Mouse (Mus musculus) ovary, adult 2 months (tissue): ENCODE data around the gene Zfp513. TPM values are rescaled to one million over a fixed set of nuclear protein-coding genes. Genes with fewer than 3 reads are reported as not detected.

Experiments
- polyA plus RNA-seq: library from polyadenylated mRNA; depleted of rRNA; stranded (reverse); fragments of >200 nt; gene quantifications from 2 replicates; pipeline ENCODE4 v1.2.3, GENCODE M21; 2012; rRNA removed

Gene Zfp513
- polyA plus RNA-seq = 86.1 and 89.2 TPM in 2 replicates

DNA sequence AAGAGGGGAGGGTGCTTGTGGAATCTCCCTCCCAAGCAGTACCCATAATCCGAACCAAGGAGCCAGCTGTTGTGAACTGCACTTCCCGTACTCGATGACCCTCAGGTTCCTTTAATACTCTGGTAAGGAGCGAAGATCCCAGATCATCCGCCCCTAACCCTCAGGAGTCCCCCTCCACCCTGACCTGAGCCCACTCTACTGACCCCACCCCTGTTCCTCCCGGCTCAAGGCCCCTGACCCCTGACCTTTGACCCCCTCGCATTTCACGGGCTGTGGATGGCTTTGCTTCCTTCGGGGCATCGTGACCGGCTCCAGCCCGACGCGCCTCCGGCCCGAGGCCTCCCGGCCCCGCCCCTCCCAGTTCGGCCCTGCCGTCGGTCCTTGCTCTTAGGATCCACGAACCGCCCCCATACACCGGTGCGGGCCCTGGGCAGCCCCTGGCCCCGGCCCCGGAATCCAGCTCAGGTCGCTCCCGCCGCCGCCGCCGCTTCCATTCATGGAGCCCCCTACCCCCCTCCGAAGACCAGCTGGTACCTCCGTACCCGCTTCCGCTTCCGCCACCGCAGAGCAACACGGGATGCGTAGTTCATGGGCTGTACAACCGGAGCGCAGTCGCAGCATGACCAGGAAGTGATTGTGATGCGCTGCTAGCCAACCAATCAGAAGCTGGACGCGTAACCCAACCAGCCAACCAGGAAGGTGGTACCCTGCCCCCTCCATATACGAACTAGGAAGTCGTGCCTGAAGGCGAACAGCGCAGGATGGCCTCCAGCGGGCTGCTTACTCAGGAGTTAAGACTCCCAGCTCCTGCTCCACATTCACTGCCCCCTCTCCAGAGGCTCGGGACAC lies at the start of gene Zfp513:
Zfp513 (minus strand) TSS at position 562 of the 849 bp plus-strand sequence.

DNA sequence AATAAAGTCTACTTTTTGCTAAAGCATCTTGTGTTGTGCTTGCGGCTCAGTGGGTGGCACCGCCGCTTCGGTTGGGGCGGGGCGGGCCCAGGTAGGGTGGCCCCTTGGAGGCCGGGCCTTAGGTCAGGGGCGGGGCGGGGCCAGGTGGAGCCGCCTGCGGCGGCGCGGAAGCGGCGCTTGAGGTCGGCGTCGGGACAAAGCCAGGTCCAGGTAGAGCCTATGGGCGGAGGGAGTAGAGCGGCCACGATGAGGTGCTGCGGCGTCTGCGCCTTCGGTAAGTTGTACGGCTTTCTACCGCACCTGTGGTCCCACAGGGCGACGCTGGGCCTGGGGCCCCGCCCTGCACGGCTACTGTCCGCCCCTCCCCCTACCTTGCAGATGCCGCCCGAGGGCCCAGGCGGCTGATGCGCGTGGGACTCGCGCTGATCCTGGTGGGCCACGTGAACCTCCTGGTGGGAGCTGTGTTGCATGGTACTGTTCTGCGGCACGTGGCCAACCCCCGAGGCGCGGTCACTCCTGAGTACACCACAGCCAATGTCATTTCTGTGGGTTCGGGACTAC lies 49.5 kb upstream of the Zfp513 start, which contains the start of gene Krtcap3:
Krtcap3 (plus strand) TSS at position 151 of the 561 bp plus-strand sequence.

GRCm38 (mm10) chr5:31240637-31241521 lies 38.8 kb upstream of the Zfp513 start, which contains the start of the genes Nrbp1 and Gm9970:
Gene Nrbp1 (plus strand): TSS chr5:31240864.
Gene Gm9970 (minus strand): TSS chr5:31241232.

DNA sequence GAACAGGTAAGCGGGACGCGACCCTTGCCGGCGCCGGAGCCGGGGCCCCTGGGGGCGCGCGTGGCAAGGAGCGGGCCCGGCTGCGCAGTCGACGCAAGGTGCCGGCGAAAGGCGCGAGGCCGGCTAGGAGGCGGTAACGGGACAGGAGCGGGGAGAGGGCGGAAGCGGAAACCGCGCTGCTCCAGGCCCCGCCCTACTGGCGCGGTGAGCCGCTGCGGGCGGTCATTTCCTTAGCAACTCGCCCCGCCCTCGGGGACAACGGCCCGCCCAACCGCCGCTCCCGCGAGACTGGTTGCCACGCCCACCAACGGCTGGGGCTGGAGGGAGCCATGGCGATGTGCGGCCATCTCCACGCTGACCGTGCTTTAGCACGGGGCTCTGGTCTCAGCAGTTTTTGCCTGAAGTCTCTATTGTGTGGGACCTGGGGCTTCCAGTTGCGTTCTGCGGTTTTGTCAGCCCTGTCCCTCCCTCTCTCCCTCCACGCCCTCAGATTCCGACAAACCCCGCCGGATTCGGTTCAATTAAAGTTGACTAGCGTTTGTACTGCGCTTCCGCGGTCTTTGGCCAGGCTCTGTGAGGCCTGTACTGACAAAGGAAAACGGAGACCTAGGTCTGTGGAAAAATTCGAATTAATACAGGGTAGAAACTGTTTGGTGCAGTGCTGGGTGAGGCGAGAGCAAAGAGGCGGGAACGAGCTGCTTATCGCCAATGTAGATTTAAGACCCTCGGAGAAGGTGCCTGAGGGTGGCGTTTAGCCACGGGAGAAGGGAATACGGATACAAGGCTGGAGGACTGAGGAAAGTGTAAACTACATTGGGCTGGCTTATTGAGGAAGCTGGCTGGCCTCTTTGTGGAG lies 18.6 kb upstream of the Zfp513 start, which contains the start of gene Ppm1g:
Ppm1g (minus strand) TSS at position 240 of the 856 bp plus-strand sequence.

DNA sequence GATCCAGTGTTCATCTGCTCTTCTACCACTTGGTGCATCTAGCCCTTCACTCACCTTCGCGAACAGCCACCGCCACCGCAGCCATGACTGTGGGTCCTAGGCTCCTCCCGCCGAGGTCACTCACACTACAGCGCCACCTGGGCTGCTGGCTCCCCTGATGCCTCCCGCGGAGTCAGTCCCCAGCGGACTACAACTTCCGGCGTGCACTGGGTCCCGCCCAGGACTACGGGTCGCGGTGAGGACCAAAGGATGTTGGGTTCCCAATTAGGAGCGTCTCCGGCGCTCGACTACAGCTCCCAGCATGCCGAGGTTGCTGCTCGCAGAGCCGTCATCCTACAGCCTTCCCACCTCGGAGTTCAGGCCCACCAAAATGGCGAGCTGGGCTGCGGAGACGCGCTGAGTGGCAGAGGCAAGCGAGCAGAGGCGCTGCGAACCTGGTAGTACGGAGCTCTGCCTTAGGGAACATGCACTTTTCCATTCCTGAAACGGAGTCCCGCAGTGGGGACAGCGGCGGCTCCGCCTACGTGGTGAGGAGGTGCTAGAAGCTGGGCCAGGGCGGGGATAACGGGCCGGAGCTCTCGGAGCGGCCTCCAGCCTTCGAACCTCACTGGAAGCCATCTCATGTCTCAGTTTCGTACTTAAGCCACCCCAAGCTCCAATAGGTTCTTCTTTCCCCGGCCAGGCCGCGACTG lies 9.0 kb downstream of the Zfp513 start, which contains the start of the genes Snx17 and Eif2b4:
Snx17 (plus strand) TSS at position 289 of the 692 bp plus-strand sequence.
Eif2b4 (minus strand) TSS at position 492 of the 692 bp plus-strand sequence.

DNA sequence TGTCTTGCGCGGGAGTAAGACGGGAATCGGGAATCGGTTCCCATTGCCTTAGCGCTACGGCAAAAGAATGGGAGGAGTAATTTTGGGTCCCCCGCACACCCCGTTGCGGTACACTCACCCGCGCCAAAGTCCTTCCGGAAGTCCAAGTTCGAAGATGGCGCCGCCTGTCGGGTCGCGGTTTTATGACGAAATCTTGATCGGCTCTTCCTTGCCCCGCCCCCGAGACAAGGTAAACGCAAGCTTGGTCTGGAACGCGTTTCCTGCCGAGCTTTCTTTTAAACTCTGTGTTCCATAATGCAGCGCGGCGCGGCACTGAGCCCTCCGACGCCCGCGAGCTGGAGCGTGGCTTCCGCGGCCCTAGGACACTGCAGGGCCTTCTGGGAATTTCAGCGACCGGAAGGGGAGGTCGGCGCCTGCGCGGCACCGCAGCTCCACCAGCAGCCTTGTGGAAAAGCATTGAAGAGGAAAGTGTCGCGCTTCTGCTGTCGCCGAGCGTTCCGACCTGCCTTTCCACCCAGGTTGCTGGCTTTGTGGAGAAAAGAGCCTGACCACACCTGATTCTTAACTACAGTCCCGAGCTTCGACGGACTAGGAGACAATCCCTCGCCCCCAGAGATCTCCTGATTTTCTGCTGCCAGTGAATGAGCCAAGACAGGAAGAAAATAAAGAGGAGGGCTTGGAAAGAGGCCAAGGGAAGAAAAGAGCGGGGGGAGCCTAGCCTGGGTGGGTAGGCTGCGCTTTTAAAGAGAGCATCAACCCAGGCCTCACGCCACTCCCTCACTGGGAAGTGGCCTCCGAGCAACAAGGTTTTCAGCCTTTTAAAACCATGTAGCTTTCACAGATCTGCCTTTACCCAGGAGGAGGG lies 22.1 kb downstream of the Zfp513 start, which contains the start of the genes Gm29609 and Gtf3c2:
Gm29609 (minus strand) TSS at position 146 of the 865 bp plus-strand sequence.
Gtf3c2 (minus strand) TSS at position 379 of the 865 bp plus-strand sequence.

DNA sequence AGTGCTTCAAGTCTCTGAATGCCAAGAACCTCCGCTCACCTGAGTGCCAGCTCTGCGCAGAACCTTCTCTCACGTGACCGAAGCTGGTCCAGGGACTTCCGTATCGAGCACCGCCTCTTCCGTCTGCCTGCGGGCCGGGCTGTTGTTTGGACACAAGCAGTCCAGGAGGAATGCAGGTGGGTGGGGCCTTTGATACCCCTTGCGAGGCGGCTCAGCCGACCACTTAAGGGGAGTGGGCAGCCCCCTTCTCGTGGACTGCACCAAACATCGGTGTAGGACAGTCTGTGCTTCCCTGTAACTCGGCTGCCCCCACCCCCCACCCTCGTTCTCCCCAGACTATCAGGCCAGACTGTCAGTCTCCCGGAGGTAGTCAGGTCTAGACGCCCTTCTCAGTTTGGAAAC lies 48.0 kb downstream of the Zfp513 start, which contains the start of gene Mpv17:
Mpv17 (minus strand) TSS at position 100 of the 402 bp plus-strand sequence.

Other genes starting within 250 kb of the Zfp513 start
- gene Preb, start 241.9 kb downstream of the Zfp513 start, polyA plus RNA-seq = 339 and 366 TPM in 2 replicates
- 14.7 and 15.3 TPM in 2 replicates for gene Tcf23, start 233.6 kb downstream of the Zfp513 start, polyA plus RNA-seq
- 117 and 121 TPM in 2 replicates for gene Atraid, start 154.0 kb downstream of the Zfp513 start, polyA plus RNA-seq
- gene Slc5a6, start 153.4 kb downstream of the Zfp513 start, polyA plus RNA-seq = 31.7 and 33.3 TPM in 2 replicates
- gene Cad, start 147.5 kb downstream of the Zfp513 start, polyA plus RNA-seq = 76.0 and 78.1 TPM in 2 replicates
- 0.10 TPM in 1 of 2 replicates, not detected in the other for gene Dnajc5g, start 96.0 kb downstream of the Zfp513 start, polyA plus RNA-seq
- 18.2 and 19.2 TPM in 2 replicates for gene Slc30a3, start 94.1 kb downstream of the Zfp513 start, polyA plus RNA-seq
- not detected in 2 replicates for gene Trim54, start 85.6 kb downstream of the Zfp513 start, polyA plus RNA-seq
- gene Ucn, start 63.5 kb downstream of the Zfp513 start, polyA plus RNA-seq = not detected in 2 replicates
- 103 and 145 TPM in 2 replicates for gene Mpv17, start 48.1 kb downstream of the Zfp513 start, polyA plus RNA-seq
- 3.5 and 6.0 TPM in 2 replicates for gene Gm29609, start 22.4 kb downstream of the Zfp513 start, polyA plus RNA-seq
- gene Gtf3c2, start 22.2 kb downstream of the Zfp513 start, polyA plus RNA-seq = 43.0 and 59.5 TPM in 2 replicates
- gene Snx17, start 9.1 kb downstream of the Zfp513 start, polyA plus RNA-seq = 110 and 123 TPM in 2 replicates
- 58.4 and 95.8 TPM in 2 replicates for gene Eif2b4, start 8.9 kb downstream of the Zfp513 start, polyA plus RNA-seq
- gene Ppm1g, start 18.4 kb upstream of the Zfp513 start, polyA plus RNA-seq = 107 and 169 TPM in 2 replicates
- gene Nrbp1, start 38.6 kb upstream of the Zfp513 start, polyA plus RNA-seq = 256 and 269 TPM in 2 replicates
- 1.1 and 2.3 TPM in 2 replicates for gene Gm9970, start 38.9 kb upstream of the Zfp513 start, polyA plus RNA-seq
- 75.9 and 76.0 TPM in 2 replicates for gene Krtcap3, start 49.4 kb upstream of the Zfp513 start, polyA plus RNA-seq
- 60.1 and 67.6 TPM in 2 replicates for gene Ift172, start 88.8 kb upstream of the Zfp513 start, polyA plus RNA-seq
- 71.9 and 95.0 TPM in 2 replicates for gene Fndc4, start 93.8 kb upstream of the Zfp513 start, polyA plus RNA-seq
- gene Gckr, start 95.1 kb upstream of the Zfp513 start, polyA plus RNA-seq = 2.5 and 4.1 TPM in 2 replicates